Mouse (Mus musculus) layer of hippocampus, adult 11-12 months (tissue): ENCODE data around the gene Grin2a.
A peak's percentile ranks its signal among the peaks of the same experiment; 100 is the strongest.
"Not testable (repeated sequence)": the region's sequence is repeated elsewhere in the genome, so short reads cannot be mapped to it uniquely, and the experiment has no call there.

ENCODE experiments used
- DNase-seq: peaks from one replicate; pipeline ENCODE4 v3.0.0; 2022; ENCODE audit warnings: low spot score

The Grin2a gene

GRCm38 (mm10) chr16:9625652-9626444 is 369.5 kb downstream of the Grin2a start:
- peak; percentile 36 for DNase-seq

- no peak for DNase-seq
Measured at GRCm38 (mm10) chr16:9624346-9624745, 371.0 kb downstream of the Grin2a start.

GRCm38 (mm10) chr16:9618206-9618605 is 377.2 kb downstream of the Grin2a start:
- DNase-seq, result no peak

GRCm38 (mm10) chr16:9617215-9617614 is 378.1 kb downstream of the Grin2a start:
- no peak for DNase-seq

GRCm38 (mm10) chr16:9616807-9617206 is 378.6 kb downstream of the Grin2a start:
- DNase-seq, result no peak

GRCm38 (mm10) chr16:9612596-9612995 is 382.8 kb downstream of the Grin2a start:
- not testable (repeated sequence) for DNase-seq

- no peak for DNase-seq
Measured at GRCm38 (mm10) chr16:9607432-9607831, 387.9 kb downstream of the Grin2a start.

- DNase-seq, result no peak
Measured at GRCm38 (mm10) chr16:9603983-9604382, 391.4 kb downstream of the Grin2a start.

GRCm38 (mm10) chr16:9602579-9602978 is 392.8 kb downstream of the Grin2a start:
- no peak for DNase-seq

GRCm38 (mm10) chr16:9589176-9589575 is 406.2 kb downstream of the Grin2a start:
- DNase-seq, result no peak

GRCm38 (mm10) chr16:9588431-9588830 is 406.9 kb downstream of the Grin2a start:
- no peak for DNase-seq

GRCm38 (mm10) chr16:9583981-9584380 is 411.4 kb downstream of the Grin2a start:
- DNase-seq, result no peak

GRCm38 (mm10) chr16:9571793-9572192 is 423.6 kb downstream of the Grin2a start:
- no peak for DNase-seq

GRCm38 (mm10) chr16:9567286-9567685 is 428.1 kb downstream of the Grin2a start:
- DNase-seq, result no peak

GRCm38 (mm10) chr16:9561816-9562215 is 433.5 kb downstream of the Grin2a start:
- no peak for DNase-seq

GRCm38 (mm10) chr16:9535196-9535595 is 460.2 kb downstream of the Grin2a start:
- no peak for DNase-seq

GRCm38 (mm10) chr16:9533564-9534332 is 461.6 kb downstream of the Grin2a start:
- DNase-seq, result no peak

GRCm38 (mm10) chr16:9532843-9533532 is 462.4 kb downstream of the Grin2a start:
- no peak for DNase-seq

GRCm38 (mm10) chr16:9527214-9527613 is 468.1 kb downstream of the Grin2a start:
- no peak for DNase-seq

GRCm38 (mm10) chr16:9523314-9523713 is 472.0 kb downstream of the Grin2a start:
- no peak for DNase-seq
